Mouse (Mus musculus): ENCODE measurements around the gene Runx1. TPM values are rescaled to one million over a fixed set of nuclear protein-coding genes. Genes with fewer than 3 reads are reported as not detected.

The Runx1 gene
- polyA plus RNA-seq, 1 experiment, result 32.5 TPM

DNA sequence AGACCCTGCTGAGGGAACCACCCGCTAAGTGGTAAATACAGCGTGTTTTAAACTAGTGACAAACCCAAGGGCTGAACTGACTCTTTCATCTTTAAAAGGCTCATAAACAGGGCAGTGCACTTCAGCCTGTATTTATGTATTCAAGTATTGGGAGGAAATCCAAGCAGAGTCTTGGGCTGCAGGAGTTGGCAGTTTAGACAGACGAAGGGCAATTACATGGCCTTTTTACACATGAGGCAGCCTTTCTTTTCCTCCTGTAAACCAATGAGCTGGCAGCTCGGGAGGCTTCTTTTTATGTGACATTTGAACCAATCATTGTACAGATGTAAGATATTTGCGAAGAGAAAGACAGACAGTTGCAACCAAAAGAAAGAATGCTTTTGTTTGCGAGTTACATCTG lies 233.7 kb downstream of the Runx1 start:
- WGBS, result 62% methylated on average over 6 of the region's 6 CpGs
- H3K4me3 ChIP-seq (replicated peaks; ENCODE audit: extremely low read depth, low read depth, low read length), result no peak overlapping the region
- no peaks in the 10 kb centered on the region for H3K4me1 ChIP-seq (ENCODE audit: control insufficient read depth, insufficient read depth, low read length)
- TF ChIP-seq POLR2A (IDR thresholded peaks at IDR 0.05; ENCODE audit: borderline replicate concordance, extremely low read depth, low read depth, low read length) (no peak), CTCF (IDR thresholded peaks at IDR 0.05; ENCODE audit: insufficient read depth, low read length) (no peak)
- DNase-seq, result no peak

DNA sequence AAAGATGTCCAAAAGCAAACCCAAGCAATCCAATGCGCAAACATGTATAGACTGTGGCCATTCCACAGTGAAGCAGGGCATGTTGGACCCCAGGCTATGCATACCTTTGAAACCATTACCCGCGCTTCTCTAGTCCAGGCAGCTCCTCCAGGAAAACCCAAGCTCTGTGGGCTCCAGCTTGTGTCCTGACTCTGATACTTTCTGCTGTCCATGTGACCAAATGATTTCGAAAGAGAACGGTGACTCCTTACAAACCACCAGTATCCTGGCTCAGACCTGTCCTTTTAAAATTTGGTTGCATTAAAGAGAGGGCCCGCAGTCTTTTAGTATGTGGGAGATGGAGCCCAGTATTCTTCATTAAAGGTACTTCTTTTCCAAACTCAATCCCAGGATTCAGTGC lies 234.2 kb downstream of the Runx1 start:
- 81% methylated on average over 6 of the region's 6 CpGs for WGBS
- TF ChIP-seq POLR2A (IDR thresholded peaks at IDR 0.05; ENCODE audit: borderline replicate concordance, extremely low read depth, low read depth, low read length), result no peak
- no peak for TF ChIP-seq CTCF (IDR thresholded peaks at IDR 0.05; ENCODE audit: insufficient read depth, low read length)
- Histone ChIP-seq H3K4me1 (ENCODE audit: control insufficient read depth, insufficient read depth, low read length) (no peaks in the 10 kb centered on the region), H3K4me3 (replicated peaks; ENCODE audit: extremely low read depth, low read depth, low read length) (no peak overlapping the region)
- no peak for DNase-seq

DNA sequence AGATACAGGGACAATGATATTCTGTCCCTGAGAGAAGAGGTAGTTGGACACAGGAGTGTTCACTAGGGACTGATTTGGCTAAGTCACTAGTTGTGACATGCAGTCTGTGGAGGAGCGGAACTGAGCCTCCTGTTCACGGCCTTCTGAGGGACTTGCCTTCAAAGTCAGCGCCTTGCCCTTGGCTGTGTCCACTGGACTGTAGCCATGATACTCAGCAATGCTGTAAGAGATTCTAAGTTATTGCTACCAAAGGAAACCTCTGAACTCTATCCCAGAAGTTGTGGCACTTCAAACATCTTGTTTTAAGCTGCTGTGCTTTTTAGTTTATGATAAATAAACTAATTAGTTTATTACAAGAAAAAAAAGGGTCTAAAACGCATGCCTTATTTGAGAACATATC lies 238.1 kb downstream of the Runx1 start:
- 86% methylated on average over 4 of the region's 4 CpGs for WGBS
- DNase-seq, result no peak
- Histone ChIP-seq H3K4me3 (replicated peaks; ENCODE audit: extremely low read depth, low read depth, low read length) (no peak overlapping the region), H3K4me1 (ENCODE audit: control insufficient read depth, insufficient read depth, low read length) (no peaks in the 10 kb centered on the region)
- TF ChIP-seq POLR2A (IDR thresholded peaks at IDR 0.05; ENCODE audit: borderline replicate concordance, extremely low read depth, low read depth, low read length) (no peak), CTCF (IDR thresholded peaks at IDR 0.05; ENCODE audit: insufficient read depth, low read length) (no peak)

DNA sequence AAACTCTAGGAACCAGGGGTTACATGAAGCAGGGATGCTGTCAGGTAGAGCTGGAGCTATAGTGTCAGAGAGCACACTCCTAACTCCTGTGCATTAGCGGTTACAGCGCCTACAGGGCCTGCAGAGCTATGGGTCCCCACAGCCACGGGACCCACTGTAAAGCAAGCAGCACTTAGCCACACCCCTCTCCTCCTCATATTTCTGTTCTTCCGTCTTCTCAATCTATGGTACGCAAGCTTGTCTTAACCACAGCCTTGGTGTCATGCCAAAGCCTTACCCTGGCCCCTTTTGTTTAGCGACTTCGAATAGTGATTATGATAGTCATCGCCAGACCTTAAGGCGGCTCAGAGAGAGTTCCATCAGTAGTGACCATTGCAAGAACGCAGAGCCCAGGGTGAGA lies 244.2 kb downstream of the Runx1 start:
- no peak for DNase-seq
- Histone ChIP-seq H3K4me3 (replicated peaks; ENCODE audit: extremely low read depth, low read depth, low read length) (no peak overlapping the region), H3K4me1 (ENCODE audit: control insufficient read depth, insufficient read depth, low read length) (no peaks in the 10 kb centered on the region)
- no peak for TF ChIP-seq CTCF (IDR thresholded peaks at IDR 0.05; ENCODE audit: insufficient read depth, low read length)
- no peak for TF ChIP-seq POLR2A (IDR thresholded peaks at IDR 0.05; ENCODE audit: borderline replicate concordance, extremely low read depth, low read depth, low read length)
- 49% methylated on average over 10 of the region's 10 CpGs for WGBS

DNA sequence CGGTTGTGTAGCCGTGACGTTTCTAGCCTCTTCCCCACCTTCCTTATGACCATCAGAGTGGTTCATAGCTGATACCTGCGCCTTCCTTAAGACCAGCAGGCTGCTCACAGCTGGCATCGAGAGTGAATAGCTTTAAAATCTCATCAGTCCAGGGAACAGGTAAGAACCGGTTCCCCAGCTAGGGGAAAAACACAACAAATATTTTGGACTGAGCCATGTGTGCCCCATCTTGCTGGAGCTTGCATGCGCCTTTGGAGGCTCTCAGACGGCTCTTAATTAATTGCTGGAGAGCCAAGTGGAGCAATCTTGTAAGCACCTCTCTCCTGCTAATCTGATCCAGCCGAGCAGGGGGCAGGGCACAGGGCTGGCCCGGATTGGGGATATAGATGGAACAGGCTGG lies 245.0 kb downstream of the Runx1 start:
- Histone ChIP-seq H3K4me3 (replicated peaks; ENCODE audit: extremely low read depth, low read depth, low read length) (no peak overlapping the region), H3K4me1 (ENCODE audit: control insufficient read depth, insufficient read depth, low read length) (no peaks in the 10 kb centered on the region)
- DNase-seq, result no peak
- TF ChIP-seq POLR2A (IDR thresholded peaks at IDR 0.05; ENCODE audit: borderline replicate concordance, extremely low read depth, low read depth, low read length) (no peak), CTCF (IDR thresholded peaks at IDR 0.05; ENCODE audit: insufficient read depth, low read length) (no peak)
- WGBS, result 73% methylated on average over 10 of the region's 10 CpGs

DNA sequence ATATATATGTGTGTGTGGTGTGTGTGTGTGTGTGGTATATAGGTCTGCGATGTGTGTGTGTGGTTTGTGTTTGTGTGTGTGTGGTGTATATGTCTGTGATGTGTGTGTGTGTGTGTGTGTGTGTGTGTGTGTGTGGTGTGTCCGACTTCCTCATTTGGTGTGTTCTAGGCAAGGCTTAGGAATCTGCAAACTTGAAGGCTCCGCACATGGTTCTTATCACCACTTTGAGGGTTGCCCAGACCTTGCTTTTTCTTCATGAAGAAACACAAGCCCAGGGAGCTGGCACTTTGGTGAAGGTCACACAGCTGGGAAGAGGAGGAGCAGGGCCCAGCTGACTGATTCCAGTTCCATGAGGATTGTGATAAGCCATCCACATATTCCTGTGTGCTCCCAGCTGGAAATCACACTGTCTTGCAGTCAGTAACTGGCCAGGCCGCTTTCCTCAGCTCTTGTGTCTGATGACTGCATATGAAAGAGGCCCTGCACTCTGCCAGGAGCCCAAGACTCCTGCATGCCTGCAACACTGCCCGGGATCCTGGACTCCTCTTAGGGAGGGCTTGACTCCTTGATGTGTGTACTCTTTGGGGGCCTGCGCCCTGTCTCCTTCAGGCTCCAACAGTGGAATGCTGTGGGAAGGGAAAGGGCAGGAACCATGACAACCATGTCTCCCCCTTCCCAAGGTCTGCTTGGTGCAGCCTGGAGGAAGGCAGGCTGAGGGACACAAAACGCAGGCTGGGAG lies 246.9 kb downstream of the Runx1 start:
- Histone ChIP-seq H3K4me1 (ENCODE audit: control insufficient read depth, insufficient read depth, low read length) (no peaks in the 10 kb centered on the region), H3K4me3 (replicated peaks; ENCODE audit: extremely low read depth, low read depth, low read length) (no peak overlapping the region)
- 72% methylated on average over 7 of the region's 7 CpGs for WGBS
- no peak for DNase-seq
- TF ChIP-seq CTCF (IDR thresholded peaks at IDR 0.05; ENCODE audit: insufficient read depth, low read length), result no peak
- no peak for TF ChIP-seq POLR2A (IDR thresholded peaks at IDR 0.05; ENCODE audit: borderline replicate concordance, extremely low read depth, low read depth, low read length)

DNA sequence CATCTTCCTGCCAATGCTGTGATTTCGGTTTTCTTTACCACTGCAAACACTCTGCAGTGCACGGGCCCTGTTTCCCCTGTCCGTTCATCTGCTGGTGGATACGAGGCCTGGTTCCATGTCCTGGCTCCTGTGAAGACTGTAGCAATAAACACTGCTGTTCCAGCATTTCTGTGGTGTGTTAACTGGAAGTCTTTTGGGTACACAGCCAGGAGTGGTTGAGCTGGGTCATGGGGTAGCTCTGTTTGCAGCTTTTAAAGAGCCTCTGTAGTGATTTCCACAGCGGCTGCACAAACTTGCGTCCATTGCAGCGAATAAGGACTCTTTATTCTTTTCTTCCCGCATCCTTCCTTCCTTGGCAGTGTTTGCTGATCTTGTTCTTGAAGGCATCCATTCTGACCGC lies 248.6 kb downstream of the Runx1 start:
- TF ChIP-seq CTCF (IDR thresholded peaks at IDR 0.05; ENCODE audit: insufficient read depth, low read length) (no peak), POLR2A (IDR thresholded peaks at IDR 0.05; ENCODE audit: borderline replicate concordance, extremely low read depth, low read depth, low read length) (no peak)
- no peaks in the 10 kb centered on the region; the same call in 1 of the 2 replicates for H3K4me1 ChIP-seq (ENCODE audit: control insufficient read depth, insufficient read depth, low read length)
- DNase-seq, result no peak
- no peak overlapping the region for H3K4me3 ChIP-seq (replicated peaks; ENCODE audit: extremely low read depth, low read depth, low read length)
- 65% methylated on average over 9 of the region's 9 CpGs for WGBS

DNA sequence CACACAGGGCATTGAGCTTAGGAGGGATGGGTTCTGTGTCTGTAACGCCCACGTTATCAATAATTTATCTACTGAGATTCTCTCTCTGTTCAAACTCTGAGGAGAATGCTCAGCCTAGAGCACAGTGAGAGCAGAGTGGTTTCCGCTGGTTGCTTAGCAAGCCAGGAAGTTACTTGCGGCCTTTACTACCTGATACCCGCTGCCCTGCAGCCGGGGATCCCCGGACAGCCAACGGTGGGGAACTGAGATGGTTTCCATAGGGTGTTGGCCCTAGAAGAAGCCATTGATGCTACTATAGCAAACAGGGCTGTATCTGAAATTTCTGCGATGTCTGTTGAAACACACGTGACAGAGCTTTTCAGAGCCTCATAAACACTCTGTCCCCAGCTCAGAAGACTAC lies 250.2 kb downstream of the Runx1 start:
- no peak for DNase-seq
- no peak for TF ChIP-seq POLR2A (IDR thresholded peaks at IDR 0.05; ENCODE audit: borderline replicate concordance, extremely low read depth, low read depth, low read length)
- no peak overlapping the region for H3K4me3 ChIP-seq (replicated peaks; ENCODE audit: extremely low read depth, low read depth, low read length)
- no peaks in the 10 kb centered on the region; the same call in 1 of the 2 replicates for H3K4me1 ChIP-seq (ENCODE audit: control insufficient read depth, insufficient read depth, low read length)
- WGBS, result 71% methylated on average over 10 of the region's 10 CpGs

DNA sequence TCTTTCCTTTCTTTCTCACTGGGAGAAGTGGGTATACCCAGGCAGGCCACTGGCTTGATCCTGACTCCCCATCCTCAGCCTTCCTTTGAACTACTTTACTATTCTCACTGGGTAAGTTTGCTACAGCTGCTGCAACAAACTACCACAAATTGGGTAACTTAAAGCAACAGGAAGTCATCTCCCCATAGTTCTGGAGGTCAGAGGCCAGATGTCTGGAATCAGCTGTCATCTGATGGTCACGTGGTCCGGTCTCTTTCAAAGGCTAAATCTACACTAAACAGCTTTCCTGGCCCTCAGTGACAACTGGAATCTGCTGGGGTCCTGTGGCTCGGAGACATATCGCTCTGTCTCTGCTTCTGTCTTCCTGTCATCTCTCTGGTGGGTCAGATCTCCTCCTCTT lies 252.8 kb downstream of the Runx1 start:
- DNase-seq, result no peak
- 48% methylated on average over 4 of the region's 4 CpGs for WGBS
- Histone ChIP-seq H3K4me1 (ENCODE audit: control insufficient read depth, insufficient read depth, low read length) (no peaks in the 10 kb centered on the region; the same call in 1 of the 2 replicates), H3K4me3 (replicated peaks; ENCODE audit: extremely low read depth, low read depth, low read length) (no peak overlapping the region)
- TF ChIP-seq POLR2A (IDR thresholded peaks at IDR 0.05; ENCODE audit: borderline replicate concordance, extremely low read depth, low read depth, low read length) (no peak), CTCF (IDR thresholded peaks at IDR 0.05; ENCODE audit: insufficient read depth, low read length) (no peak)

DNA sequence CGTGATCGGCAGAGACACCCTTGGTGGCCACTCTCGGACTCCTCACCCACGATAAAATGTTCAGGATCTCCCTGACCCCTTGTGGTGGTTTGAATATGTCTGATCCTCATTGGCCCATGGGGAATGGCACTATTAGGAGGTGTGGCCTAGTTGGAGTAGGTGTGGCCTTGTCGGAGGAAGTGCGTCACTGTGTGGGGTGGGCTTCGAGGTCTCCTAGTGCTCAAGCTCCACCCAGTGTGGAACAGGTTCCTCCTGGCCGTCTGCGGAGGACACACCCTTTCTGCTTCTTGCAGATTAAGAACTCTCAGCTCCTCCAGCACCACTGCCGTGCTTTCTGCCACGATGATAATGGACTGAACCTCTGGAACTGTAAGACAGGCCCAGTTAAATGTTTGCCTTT lies 254.7 kb downstream of the Runx1 start:
- WGBS, result 84% methylated on average over 11 of the region's 11 CpGs
- DNase-seq, result no peak

More for the DNA sequence above, 254.7 kb downstream of the Runx1 start:
- Histone ChIP-seq H3K4me3 (replicated peaks; ENCODE audit: extremely low read depth, low read depth, low read length) (no peak overlapping the region), H3K4me1 (ENCODE audit: control insufficient read depth, insufficient read depth, low read length) (no peaks in the 10 kb centered on the region; the same call in 1 of the 2 replicates)
- TF ChIP-seq CTCF (IDR thresholded peaks at IDR 0.05; ENCODE audit: insufficient read depth, low read length) (no peak), POLR2A (IDR thresholded peaks at IDR 0.05; ENCODE audit: borderline replicate concordance, extremely low read depth, low read depth, low read length) (no peak)

Data from lung, adult 2 months (tissue).